Mouse (Mus musculus): ENCODE results near the gene Cped1. TPM values are rescaled to one million over a fixed set of nuclear protein-coding genes. Genes with fewer than 3 reads are reported as not detected.

Gene Cped1
- polyA plus RNA-seq, 1 experiment = 2.2 TPM

- peak overlapping the region; percentile 17 for H3K4me3 ChIP-seq (ENCODE audit: insufficient read depth, low read length)
- H3K4me1 ChIP-seq (ENCODE audit: control insufficient read depth, insufficient read depth, low read length) = peaks cover 1% of the 10 kb centered on the region; the same call in 1 of the 2 replicates
- no peak for TF ChIP-seq POLR2A (IDR thresholded peaks at IDR 0.05; ENCODE audit: extremely low read depth, insufficient read depth, low read length)
- no peak for TF ChIP-seq CTCF (IDR thresholded peaks at IDR 0.05; ENCODE audit: extremely low read depth, insufficient read depth, low read length)
- peak overlapping the region; percentile 66; the same call in 1 of the 2 replicates for H3K27ac ChIP-seq (ENCODE audit: insufficient read depth, low read length)
Measured at GRCm38 (mm10) chr6:22070603-22071322, 85.0 kb downstream of the Cped1 start.

- H3K4me1 ChIP-seq (ENCODE audit: control insufficient read depth, insufficient read depth, low read length) = peaks cover 1% of the 10 kb centered on the region; the same call in 1 of the 2 replicates
- H3K4me3 ChIP-seq (ENCODE audit: insufficient read depth, low read length) = peak overlapping the region; percentile 17
- peak overlapping the region; percentile 66; the same call in 1 of the 2 replicates for H3K27ac ChIP-seq (ENCODE audit: insufficient read depth, low read length)
- TF ChIP-seq CTCF (IDR thresholded peaks at IDR 0.05; ENCODE audit: extremely low read depth, insufficient read depth, low read length) (no peak), POLR2A (IDR thresholded peaks at IDR 0.05; ENCODE audit: extremely low read depth, insufficient read depth, low read length) (peak; percentile 42; the same call in 1 of the 2 replicates)
Measured at GRCm38 (mm10) chr6:22071323-22071840, 85.7 kb downstream of the Cped1 start.

DNA sequence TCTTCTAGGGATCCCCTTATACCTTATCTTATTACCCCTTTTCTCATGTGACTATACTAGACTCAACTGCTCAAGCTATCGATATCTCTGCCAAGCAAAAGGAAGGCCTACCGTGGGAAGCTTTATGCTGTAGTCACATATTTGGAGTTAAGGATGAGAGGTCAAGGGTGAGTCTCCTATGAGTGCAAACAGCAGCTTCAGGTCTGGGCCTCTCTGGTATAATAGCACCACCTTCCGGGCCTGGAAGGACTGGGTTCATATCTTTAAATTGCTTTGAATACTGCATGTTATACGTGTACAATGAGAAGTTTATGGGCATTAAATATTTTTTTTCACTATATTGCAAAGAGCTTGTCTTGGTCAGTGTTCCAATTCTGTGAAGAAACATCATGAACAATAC lies 87.0 kb downstream of the Cped1 start:
- Histone ChIP-seq H3K4me3 (ENCODE audit: insufficient read depth, low read length) (no peak overlapping the region), H3K27ac (ENCODE audit: insufficient read depth, low read length) (no peak overlapping the region), H3K4me1 (ENCODE audit: control insufficient read depth, insufficient read depth, low read length) (peaks cover 1% of the 10 kb centered on the region; the same call in 1 of the 2 replicates)
- TF ChIP-seq POLR2A (IDR thresholded peaks at IDR 0.05; ENCODE audit: extremely low read depth, insufficient read depth, low read length) = no peak
- TF ChIP-seq CTCF (IDR thresholded peaks at IDR 0.05; ENCODE audit: extremely low read depth, insufficient read depth, low read length) = no peak

GRCm38 (mm10) chr6:22074232-22075083 lies 88.7 kb downstream of the Cped1 start:
- no peak for TF ChIP-seq CTCF (IDR thresholded peaks at IDR 0.05; ENCODE audit: extremely low read depth, insufficient read depth, low read length)
- no peak for TF ChIP-seq POLR2A (IDR thresholded peaks at IDR 0.05; ENCODE audit: extremely low read depth, insufficient read depth, low read length)
- H3K4me1 ChIP-seq (ENCODE audit: control insufficient read depth, insufficient read depth, low read length) = peaks cover 1% of the 10 kb centered on the region; the same call in 1 of the 2 replicates
- no peak overlapping the region for H3K4me3 ChIP-seq (ENCODE audit: insufficient read depth, low read length)
- H3K27ac ChIP-seq (ENCODE audit: insufficient read depth, low read length) = no peak overlapping the region

DNA sequence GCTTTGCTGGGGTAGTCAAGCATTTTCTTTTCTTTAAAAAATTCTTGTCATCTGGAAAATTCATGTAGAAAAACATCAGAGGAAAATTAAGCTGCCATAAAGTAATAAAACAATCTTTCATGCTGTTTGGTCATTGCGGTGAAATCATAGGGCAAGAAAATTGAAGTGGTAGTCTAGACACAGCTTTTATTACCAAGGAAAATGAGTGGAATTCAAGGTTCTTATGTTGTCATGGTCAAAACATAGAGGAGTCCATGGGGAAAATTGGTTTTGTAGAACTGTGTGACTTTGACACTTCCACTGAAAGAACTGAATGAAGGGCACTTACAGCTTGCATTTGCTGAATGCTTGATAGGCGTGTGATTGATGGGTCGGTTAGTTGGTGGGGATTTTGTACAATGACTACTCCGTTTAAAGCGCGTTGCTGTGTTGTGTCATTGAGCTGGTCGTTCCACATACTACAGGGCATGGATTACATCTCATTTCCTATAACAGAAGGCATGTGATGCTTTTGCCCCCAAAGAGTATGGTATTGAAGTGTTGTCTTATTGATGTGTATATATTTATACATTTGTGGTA lies 93.1 kb downstream of the Cped1 start:
- TF ChIP-seq POLR2A (IDR thresholded peaks at IDR 0.05; ENCODE audit: extremely low read depth, insufficient read depth, low read length) (no peak), CTCF (IDR thresholded peaks at IDR 0.05; ENCODE audit: extremely low read depth, insufficient read depth, low read length) (no peak)
- no peak overlapping the region for H3K27ac ChIP-seq (ENCODE audit: insufficient read depth, low read length)

GRCm38 (mm10) chr6:22086056-22086455 lies 100.3 kb downstream of the Cped1 start:
- H3K4me1 ChIP-seq (ENCODE audit: control insufficient read depth, insufficient read depth, low read length) = no peaks in the 10 kb centered on the region
- TF ChIP-seq CTCF (IDR thresholded peaks at IDR 0.05; ENCODE audit: extremely low read depth, insufficient read depth, low read length) (no peak), POLR2A (IDR thresholded peaks at IDR 0.05; ENCODE audit: extremely low read depth, insufficient read depth, low read length) (no peak)
- no peak overlapping the region for H3K4me3 ChIP-seq (ENCODE audit: insufficient read depth, low read length)
- no peak overlapping the region for H3K27ac ChIP-seq (ENCODE audit: insufficient read depth, low read length)

More for the DNA sequence above, 93.1 kb downstream of the Cped1 start:
- Histone ChIP-seq H3K4me3 (ENCODE audit: insufficient read depth, low read length) (no peak overlapping the region), H3K4me1 (ENCODE audit: control insufficient read depth, insufficient read depth, low read length) (no peaks in the 10 kb centered on the region)

GRCm38 (mm10) chr6:22088346-22089064 lies 102.8 kb downstream of the Cped1 start:
- no peak overlapping the region for H3K4me3 ChIP-seq (ENCODE audit: insufficient read depth, low read length)
- no peak for TF ChIP-seq POLR2A (IDR thresholded peaks at IDR 0.05; ENCODE audit: extremely low read depth, insufficient read depth, low read length)
- TF ChIP-seq CTCF (IDR thresholded peaks at IDR 0.05; ENCODE audit: extremely low read depth, insufficient read depth, low read length) = 0 out of 2 replicates have a peak, but pooled peaks have one; percentile 23
- H3K4me1 ChIP-seq (ENCODE audit: control insufficient read depth, insufficient read depth, low read length) = no peaks in the 10 kb centered on the region
- H3K27ac ChIP-seq (ENCODE audit: insufficient read depth, low read length) = no peak overlapping the region

DNA sequence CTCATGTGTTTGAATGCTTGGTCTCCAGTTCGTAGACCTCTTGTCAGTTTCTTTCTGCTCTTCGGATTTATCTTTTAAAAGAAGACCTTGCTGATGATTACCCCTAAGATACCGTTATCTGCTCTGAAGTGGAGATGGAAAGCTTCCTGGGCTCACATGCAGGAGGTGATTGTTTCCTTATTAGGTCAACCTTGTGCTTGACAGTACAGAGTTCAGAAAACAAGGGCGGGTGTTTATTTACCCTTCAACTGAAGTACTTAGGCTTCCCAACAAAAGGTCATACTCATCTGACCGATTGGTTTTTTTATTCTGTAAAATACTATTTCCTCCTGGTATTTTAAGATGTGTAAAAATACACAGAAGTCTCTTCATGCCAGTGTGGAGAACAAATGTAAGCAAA lies 106.1 kb downstream of the Cped1 start:
- TF ChIP-seq POLR2A (IDR thresholded peaks at IDR 0.05; ENCODE audit: extremely low read depth, insufficient read depth, low read length) = no peak
- TF ChIP-seq CTCF (IDR thresholded peaks at IDR 0.05; ENCODE audit: extremely low read depth, insufficient read depth, low read length) = no peak
- no peaks in the 10 kb centered on the region for H3K4me1 ChIP-seq (ENCODE audit: control insufficient read depth, insufficient read depth, low read length)
- H3K4me3 ChIP-seq (ENCODE audit: insufficient read depth, low read length) = no peak overlapping the region
- no peak overlapping the region for H3K27ac ChIP-seq (ENCODE audit: insufficient read depth, low read length)
